Mouse (Mus musculus): ENCODE data around the gene Ski.
A peak's percentile ranks its signal among the peaks of the same experiment; 100 is the strongest.

Ski gene

DNA sequence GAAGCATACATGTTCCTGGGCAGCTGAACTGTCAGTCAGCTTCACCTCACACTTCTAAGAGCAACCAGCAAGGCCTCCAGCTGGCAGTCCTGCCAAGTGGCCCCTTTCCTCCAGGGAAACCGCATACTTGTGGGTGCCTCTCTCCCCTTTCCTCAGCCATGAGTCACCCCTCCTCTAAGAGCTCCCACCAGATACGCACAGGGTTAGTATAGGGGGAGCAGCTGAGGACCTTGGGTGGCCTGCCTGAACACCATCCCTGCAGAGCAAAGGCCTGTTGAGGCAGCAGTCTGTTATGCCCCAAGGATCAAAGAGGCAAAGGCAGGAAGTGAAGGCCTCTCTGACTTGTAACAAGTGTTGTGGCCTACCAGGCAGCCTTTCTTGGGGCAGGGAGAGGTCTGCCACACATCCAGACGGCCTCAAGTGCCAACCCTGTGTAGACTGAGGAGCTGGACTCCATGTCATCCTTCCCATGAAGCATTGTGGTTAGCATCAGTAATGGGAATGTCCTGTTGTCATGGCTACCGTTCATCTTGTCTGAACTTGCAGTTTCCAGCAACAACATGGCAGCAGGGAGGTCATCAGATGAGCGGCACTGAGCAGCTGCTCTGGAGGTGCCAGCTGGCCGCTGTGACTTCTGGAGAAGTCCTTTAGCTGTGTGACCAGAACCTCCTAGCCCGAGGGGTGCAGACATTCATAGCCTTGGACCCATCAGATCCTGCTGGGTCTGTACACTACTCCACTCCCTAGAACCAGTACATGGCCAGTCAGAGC, 95.6 kb downstream of the Ski start:
- no peak for DNase-seq

DNA sequence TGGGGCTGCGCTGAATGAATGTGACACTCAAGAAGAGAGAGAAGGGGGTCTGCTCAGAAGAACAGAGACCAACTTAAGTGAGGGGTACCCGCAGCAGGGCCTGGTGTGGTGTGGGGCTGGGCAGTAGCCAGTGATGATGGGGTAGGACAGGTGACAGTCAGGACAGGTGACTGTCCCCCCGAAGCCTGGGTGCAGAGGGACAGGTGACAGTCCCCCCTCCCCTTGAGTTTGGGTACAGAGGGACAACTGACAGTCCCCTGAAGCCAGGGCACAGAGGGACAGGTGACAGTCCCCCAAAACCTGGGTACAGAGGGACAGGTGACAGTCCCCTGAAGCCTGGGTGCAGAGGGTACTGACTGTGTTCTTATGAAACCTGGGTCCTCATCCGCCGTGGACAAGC, 96.2 kb downstream of the Ski start:
- DNase-seq: no peak

DNA sequence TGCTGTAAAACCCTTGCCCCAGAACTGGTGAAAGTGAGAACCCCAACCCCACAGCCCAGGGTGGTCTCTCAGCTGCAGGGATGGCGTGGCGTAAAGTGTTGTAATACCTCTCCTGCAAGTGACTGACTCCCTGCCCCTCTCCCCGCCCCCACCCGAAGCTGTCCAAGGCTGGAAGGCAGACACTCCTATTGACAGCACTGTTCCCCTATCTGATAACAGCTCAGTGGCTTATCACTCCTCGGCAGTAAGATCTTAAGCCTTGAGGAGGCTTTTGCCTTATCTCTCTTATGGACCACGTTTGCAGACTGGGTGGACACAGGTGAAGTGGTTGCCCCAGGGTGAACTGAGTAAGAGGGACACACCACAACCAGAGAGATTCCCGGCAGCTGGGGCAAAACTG, 97.1 kb downstream of the Ski start:
- no peak for DNase-seq

DNA sequence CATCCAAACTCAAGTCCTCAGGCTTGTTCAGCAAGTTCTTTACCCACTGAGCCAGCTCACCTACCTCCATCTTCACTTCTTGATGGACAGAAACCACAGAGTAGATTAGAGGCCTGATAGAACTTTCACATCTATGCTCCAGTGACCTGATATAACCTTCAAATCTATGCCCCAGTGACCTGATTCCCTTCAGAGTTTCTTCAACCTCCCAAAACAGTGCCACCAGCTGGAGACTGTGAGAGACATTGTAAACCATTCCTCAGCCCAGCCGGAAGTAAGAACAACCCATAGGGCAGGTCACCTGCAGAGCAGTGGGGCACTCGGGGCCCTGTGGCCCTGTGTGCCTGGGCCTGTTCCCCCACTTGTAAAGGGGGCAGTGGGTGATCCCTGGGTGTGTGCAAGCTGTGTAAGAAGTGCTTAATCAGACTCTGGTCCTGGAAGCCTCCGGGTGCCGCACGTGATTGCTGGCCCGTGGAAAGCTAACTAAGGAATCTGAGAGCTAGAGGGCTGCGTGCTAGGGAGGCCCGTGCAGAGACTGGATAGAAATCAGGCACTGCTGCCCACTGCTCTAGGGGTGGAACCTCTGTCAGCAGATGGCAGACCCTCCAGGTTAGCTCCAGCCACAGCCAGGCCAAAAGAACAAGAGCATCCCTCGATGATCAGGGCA, 98.4 kb downstream of the Ski start:
- peak; percentile 39 to 65 for DNase-seq

DNA sequence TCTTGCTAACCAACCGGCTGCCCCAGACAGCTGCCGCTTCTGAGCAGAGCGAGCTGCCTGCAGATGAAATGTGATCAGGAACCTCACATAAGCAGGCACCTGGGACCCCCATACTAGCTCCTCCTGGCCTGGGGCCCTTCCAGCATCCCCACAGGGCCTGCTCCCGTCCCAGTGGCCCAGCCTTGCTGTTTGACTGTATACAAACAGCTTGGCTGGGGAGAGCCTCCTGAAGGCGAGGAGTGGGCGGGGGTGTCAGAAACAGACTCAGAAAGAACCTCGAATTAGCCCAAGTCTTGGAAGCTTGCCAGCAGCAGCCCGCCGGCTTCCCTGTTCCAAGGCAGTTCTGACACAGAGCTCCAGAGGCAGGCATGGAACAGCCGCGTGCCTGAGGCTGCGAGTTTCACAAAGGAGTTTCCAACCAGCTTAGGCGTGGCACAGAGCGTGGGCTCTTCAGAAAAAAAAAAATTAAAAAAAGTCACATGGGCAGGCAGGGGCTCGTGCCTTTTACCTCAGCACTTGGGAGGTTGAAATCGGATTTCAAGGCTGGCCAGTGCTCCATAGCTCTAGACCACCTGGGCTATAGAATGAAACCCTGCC, 99.8 kb downstream of the Ski start:
- peak; percentile 79 to 87 for DNase-seq

DNA sequence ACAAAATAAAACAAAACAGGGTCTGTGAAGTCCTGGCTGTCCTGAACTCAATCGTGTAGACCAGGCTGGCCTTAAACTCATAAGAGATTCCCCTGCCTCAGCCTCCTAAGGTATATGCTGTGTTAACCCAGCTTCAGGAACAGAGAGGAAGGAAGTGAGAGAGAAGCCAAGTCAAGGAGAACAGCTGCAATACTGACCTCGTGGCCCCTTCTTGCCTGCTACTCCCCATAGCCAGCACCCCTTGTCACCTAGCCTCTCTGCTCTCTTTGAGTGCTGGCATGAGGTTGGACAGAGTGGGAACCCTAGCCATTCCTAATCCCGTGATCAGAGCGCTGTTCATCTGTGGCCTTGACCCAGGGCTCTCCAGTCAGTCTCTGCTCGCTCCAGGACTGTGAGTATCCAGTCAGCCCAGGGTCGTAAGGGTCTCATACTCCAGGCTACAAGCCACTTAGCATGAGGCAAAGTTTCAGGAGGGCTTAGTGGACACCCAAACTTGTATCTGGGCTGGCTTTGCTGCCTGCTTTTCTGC, 100.4 kb downstream of the Ski start:
- no peak for DNase-seq

DNA sequence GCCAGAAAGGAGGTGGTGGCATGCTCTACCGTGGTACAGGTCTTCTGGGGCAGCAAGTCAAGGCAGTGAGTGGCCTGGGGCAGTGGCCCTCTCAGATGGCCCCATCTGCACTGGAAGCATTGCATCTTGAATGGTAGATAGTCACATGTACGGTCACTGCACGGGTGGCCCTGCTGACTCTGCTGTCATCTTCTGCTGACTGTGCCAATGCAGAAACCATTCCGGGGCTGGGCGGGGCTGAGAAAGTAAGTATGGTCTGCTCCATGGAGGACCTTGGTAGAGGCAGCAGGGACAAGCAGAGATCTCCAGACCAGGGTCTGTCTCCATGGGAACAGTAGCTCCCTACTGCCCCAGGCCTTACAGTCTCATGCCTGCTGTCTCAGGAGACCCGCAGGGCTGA, 101.2 kb downstream of the Ski start:
- DNase-seq: no peak

DNA sequence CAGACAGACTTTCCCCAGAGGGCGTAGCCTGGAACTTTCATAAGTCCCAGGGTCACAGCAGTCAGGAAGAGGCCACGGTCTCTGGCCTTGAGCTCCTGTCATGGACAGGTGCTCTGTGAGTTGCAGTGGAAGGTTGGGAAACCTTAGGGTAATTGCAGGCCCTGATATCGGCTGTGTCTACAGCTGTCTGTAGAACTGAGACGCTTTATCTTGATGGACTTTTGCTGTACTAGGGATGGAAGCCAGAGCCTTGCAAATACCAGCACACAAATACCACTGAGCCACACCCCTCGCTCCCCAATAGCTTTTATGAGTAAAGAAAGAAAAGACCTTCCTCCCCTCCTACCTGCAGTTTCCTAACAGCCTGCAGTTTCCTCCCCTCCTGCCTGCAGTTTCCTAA, 101.8 kb downstream of the Ski start:
- no peak for DNase-seq

DNA sequence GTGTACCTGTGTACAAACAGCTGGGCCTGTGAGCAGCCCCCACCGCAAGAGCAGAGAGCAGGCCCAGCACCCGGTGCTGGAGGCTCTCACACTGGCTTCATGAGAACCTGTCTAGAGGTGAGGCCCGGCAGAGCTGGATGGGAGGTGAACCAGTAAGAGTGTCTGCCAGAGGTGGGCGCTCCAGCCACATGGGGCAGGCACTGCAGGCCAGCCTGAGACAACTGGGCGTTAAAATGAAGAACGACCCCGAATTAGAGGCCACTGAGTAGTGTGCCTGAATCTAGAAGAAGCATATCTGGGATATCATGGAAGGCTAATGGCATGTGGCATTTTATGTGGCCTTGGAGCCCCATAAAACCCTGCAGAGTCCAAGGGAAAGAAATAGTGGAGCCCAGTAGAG, 102.4 kb downstream of the Ski start:
- no peak for DNase-seq

DNA sequence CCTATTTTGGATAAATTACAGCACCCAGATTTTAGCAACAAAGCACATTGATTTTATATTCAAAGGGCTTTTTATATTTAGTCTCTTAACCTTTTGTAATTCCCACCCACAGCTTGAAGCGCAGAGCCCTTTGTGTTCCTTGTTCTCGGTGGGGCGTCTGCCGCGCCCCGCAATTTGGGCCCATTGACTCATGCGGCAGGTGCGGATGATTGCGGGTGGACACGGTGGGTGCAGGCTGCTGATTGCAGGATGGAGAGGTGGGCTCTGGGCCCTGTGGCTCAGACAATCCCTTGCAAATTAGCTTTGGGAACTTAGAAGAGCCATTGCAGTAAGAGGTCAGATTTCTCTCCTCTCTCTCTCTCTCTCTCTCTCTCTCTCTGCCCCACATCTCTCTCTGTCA, 104.1 kb downstream of the Ski start:
- no peak for DNase-seq

DNA sequence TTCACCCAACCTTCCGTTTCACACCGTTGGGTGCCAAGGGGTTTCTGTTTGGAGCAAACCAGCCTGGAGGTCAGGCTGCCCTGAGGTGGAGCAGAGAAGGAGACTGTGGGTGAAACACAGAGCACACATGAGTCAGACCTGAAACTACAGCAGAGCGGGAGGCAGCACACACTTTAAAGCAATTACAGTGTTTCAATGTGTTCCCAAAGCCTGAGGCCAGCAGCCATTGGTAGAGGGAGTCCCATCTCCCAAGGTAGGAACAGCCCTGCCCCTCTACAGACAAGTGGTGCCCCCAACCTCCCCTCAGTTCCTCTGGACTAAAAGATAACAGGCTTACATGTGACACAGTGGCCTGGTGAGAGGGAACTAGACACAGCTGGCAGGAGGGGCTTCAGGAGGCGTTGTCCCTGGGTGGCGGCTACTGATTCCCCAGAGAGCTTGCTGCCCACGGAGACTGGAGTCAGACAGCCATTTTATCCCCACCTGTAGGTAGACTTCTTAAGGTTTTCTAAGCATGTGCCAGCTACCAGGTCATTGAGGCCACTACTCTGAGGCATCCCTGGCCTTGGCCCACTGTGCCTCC, 104.9 kb downstream of the Ski start:
- no peak for DNase-seq

DNA sequence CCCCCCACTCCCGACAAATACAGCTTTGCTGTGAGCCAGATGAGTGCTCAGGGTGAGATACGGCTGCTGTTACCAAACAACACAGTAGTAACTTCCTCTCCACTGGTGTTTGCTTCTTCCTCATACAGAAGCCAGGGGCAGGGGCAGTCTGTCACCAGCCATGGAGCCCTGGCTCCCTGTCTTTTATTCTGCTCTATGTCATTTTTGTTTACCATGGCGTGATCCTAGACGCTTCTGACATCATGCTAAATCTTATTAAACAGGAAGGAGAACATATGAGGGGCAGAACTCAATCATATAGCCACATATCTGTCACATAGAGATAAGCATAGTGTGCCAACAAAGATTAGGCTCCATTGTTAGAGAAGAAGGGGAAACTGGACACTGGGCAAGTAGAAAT, 105.8 kb downstream of the Ski start:
- no peak for DNase-seq

DNA sequence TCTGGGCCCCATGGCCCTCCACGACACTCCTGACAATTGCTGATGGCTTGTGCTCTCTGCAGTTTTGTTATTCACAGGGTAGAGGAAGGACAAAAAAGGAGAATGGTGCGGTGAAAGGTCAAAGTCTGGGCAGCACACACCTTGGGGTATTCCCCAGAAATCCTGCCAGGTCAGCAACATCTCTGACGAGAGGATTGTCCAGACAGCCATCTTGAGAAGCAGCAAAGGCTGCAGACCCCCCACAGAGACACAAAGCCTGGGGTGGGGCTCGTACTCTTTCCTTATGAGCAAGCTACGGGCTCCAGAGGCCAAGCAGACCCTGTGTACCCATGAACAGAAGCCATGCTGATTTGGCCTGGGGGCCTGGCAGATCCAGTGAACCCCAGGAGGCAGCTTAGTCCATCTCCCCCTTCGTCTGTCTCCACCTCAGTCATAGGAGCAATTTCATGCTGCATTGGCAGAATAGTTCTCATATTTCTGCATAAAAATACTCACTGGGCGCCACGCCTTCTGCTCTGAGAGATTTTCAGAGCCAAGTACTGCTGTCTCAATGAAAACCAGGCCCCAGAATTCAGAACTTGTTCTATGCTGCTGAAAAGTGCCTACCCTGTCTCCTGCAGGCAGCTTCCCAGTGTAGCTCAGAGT, 108.5 kb downstream of the Ski start:
- DNase-seq: no peak

DNA sequence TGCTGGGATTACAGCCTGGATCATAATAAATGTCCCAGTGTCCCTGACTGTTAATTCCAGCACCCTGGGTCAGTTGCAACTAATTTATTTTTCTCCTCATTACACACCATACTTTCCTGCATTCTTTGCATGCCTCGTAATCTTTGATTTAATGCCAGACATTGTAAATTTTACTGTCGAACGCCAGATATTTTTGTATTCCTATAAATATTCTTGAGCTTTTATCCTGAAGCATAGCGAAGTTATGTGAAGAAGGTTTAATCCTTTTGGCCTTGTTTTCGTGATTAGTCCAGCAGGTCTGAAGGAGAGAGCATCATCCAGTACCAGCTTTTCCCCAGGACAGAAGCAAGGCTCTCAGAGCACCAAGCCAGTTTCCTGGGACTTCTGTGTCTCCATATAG, 112.9 kb downstream of the Ski start:
- no peak for DNase-seq

DNA sequence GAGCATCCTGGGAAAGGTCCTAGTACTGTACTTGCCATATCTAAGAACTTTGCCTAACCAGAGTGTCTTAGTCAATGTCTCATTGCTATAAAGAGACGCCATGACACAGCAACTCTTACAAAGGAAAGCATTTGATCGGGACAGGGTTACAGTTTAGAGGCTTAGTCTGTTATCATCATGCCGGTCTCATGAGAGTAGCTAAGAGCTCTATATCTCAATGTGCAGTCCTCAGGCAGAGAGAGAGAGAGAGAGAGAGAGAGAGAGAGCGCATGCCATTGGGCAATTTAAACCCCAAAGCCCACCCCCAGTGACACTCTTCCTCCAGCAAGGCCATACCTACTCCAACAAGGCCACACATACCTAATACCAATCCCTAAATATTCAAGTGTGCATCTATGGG, 114.5 kb downstream of the Ski start:
- no peak for DNase-seq

Measured in kidney, postnatal 4 days (tissue).